In the genomic region with DNA sequence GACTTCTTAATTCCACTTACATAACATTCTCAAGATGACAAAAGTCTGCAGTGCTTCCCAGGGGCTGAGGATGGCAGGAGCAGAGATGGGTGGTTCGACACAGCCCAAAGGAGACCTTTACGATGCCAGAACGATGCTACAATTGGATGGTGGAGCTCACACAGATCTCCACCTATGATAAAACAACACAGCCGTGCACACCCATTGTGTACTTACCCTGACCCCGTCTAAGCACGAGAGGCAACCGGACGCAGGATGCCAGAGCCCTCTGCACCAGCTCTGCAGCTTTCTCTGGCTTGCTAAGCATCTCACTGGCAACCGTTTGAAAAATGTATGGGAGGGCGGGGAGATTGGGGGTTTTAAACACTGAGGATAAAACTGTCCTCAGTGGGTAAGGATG, we compare ENCODE assay signal across 24 mouse cellular contexts. TPM values are rescaled to one million over a fixed set of nuclear protein-coding genes. Genes with fewer than 3 reads are reported as not detected.
A peak's percentile ranks its signal among the peaks of the same experiment; 100 is the strongest.
DNase-seq lines count a peak whose midpoint lies in the region; ATAC-seq and TF ChIP-seq lines count a peak whose summit lies in the region.
"Had no signal": no experiment of that assay in that cellular context is flagged by ENCODE, and none has a peak within 500 bp of the region (broad histone marks: within the 10 kb centered on the region; RNA-seq: fewer than 3 reads in every experiment).

No protein-coding gene starts in this region.

- no peaks in the 10 kb centered on the region for H3K36me3 ChIP-seq in macrophage (ENCODE audit: inconsistent target)
- no peaks in the 10 kb centered on the region for H3K36me3 ChIP-seq in midbrain, embryonic 16.5 days (ENCODE audit: control insufficient read depth, insufficient read depth, low read length)
- H3K36me3 ChIP-seq: embryonic facial prominence, embryonic 12.5 days; embryonic facial prominence, embryonic 15.5 days; forebrain, embryonic 15.5 days; G1E; heart, embryonic 10.5 days; hindbrain, embryonic 12.5 days; hindbrain, embryonic 15.5 days had no signal

- peak overlapping the region; percentile 66 for H3K27ac ChIP-seq in cortical plate, adult 2 months (ENCODE audit: insufficient read depth, low read length)
- H3K27ac ChIP-seq in macrophage = peak overlapping the region; percentile 61
- H3K27ac ChIP-seq in midbrain, embryonic 16.5 days (ENCODE audit: low read length) = no peak overlapping the region
- H3K27ac ChIP-seq: embryonic facial prominence, embryonic 12.5 days; embryonic facial prominence, embryonic 15.5 days; forebrain, embryonic 15.5 days; heart, adult 2 months; heart, embryonic 10.5 days; hindbrain, embryonic 12.5 days; hindbrain, embryonic 15.5 days had no signal

- no peak overlapping the region for H3K9ac ChIP-seq in midbrain, embryonic 16.5 days (ENCODE audit: low read depth, low read length)
- H3K9ac ChIP-seq: embryonic facial prominence, embryonic 12.5 days; embryonic facial prominence, embryonic 15.5 days; forebrain, embryonic 15.5 days; hindbrain, embryonic 12.5 days; hindbrain, embryonic 15.5 days had no signal

- WGBS in macrophage (ENCODE audit: missing documents) = 97% methylated on average over 10 of the region's 10 CpGs
- 82% methylated on average over 10 of the region's 10 CpGs for whole genome bisulfite sequencing in midbrain, embryonic 16.5 days

- H3K4me1 ChIP-seq in cortical plate, adult 2 months (ENCODE audit: control insufficient read depth, insufficient read depth, low read length) = peaks cover 11% of the 10 kb centered on the region
- no peaks in the 10 kb centered on the region for H3K4me1 ChIP-seq in midbrain, embryonic 16.5 days (ENCODE audit: control insufficient read depth, insufficient read depth, low read length)
- H3K4me1 ChIP-seq: embryonic facial prominence, embryonic 12.5 days; forebrain, embryonic 15.5 days; hindbrain, embryonic 12.5 days had no signal

- TF ChIP-seq POLR2A in cortical plate, adult 2 months (IDR thresholded peaks at IDR 0.05; ENCODE audit: extremely low read depth, insufficient read depth, low read length) = no peak

- peak; percentile 61 for ATAC-seq in CD4-positive, CD25-positive, alpha-beta regulatory T cell, adult 4 months
- ATAC-seq in midbrain, embryonic 16.5 days = no peak
- ATAC-seq: forebrain, embryonic 15.5 days; intestine, embryonic 16.5 days; Patski had no signal

- no peak overlapping the region for H3K4me2 ChIP-seq in midbrain, embryonic 16.5 days (ENCODE audit: low read length)
- H3K4me2 ChIP-seq: embryonic facial prominence, embryonic 12.5 days; embryonic facial prominence, embryonic 15.5 days; forebrain, embryonic 15.5 days; hindbrain, embryonic 12.5 days; hindbrain, embryonic 15.5 days had no signal

- no peaks in the 10 kb centered on the region for H3K9me3 ChIP-seq in midbrain, embryonic 16.5 days (replicated peaks; ENCODE audit: control insufficient read depth, low read length, poor library complexity, severe bottlenecking)
- H3K9me3 ChIP-seq: embryonic facial prominence, embryonic 12.5 days; embryonic facial prominence, embryonic 15.5 days; forebrain, embryonic 15.5 days; G1E; heart, embryonic 10.5 days; hindbrain, embryonic 15.5 days had no signal

- no peak for TF ChIP-seq CTCF in cortical plate, adult 2 months (IDR thresholded peaks at IDR 0.05; ENCODE audit: extremely low read depth, insufficient read depth, low read length)

- H3K79me2 ChIP-seq in macrophage (ENCODE audit: inconsistent target) = no peaks in the 10 kb centered on the region

- H3K4me3 ChIP-seq in cortical plate, adult 2 months (ENCODE audit: insufficient read depth, low read length) = no peak overlapping the region
- H3K4me3 ChIP-seq in macrophage (ENCODE audit: inconsistent target) = no peak overlapping the region
- no peak overlapping the region for H3K4me3 ChIP-seq in midbrain, embryonic 16.5 days (ENCODE audit: low read depth, low read length)
- H3K4me3 ChIP-seq: embryonic facial prominence, embryonic 12.5 days; embryonic facial prominence, embryonic 15.5 days; forebrain, embryonic 15.5 days; heart, adult 2 months; heart, embryonic 10.5 days; hindbrain, embryonic 12.5 days; hindbrain, embryonic 15.5 days had no signal

- DNase-seq in CD4-positive, CD25-positive, alpha-beta regulatory T cell, adult 2 months (ENCODE audit: low read depth, low spot score) = peak; percentile 63
- DNase-seq in thymus, postnatal 0 days (ENCODE audit: low spot score) = no peak
- no peak for DNase-seq in adrenal gland, adult 18-20 months (ENCODE audit: low spot score in 2 of 2)
- DNase-seq: adrenal gland, adult 8-10 months; adrenal gland, postnatal 25 days; cerebellum, adult 18-20 months; cerebellum, adult 9-10 months; cerebellum, postnatal 14 days; gastrocnemius, postnatal 25 days; heart, adult 2 months had no signal

- H3K27me3 ChIP-seq in midbrain, embryonic 16.5 days (ENCODE audit: control insufficient read depth, insufficient read depth, low read depth, low read length) = no peaks in the 10 kb centered on the region
- H3K27me3 ChIP-seq: CH12.LX; embryonic facial prominence, embryonic 12.5 days; embryonic facial prominence, embryonic 15.5 days; forebrain, embryonic 15.5 days; hindbrain, embryonic 12.5 days; hindbrain, embryonic 15.5 days; Patski had no signal

RNA-seq across cellular contexts. Expression of a gene that starts 8.6 kb away (rescaled TPM):
- 1 to 10 TPM; 6.2 to 6.4 TPM for polyA plus RNA-seq in CD4-positive, CD25-positive, alpha-beta regulatory T cell, adult 4 months (2017; shearing (Covaris generic))
- polyA plus RNA-seq in cortical plate, adult 2 months (2012; rRNA removed) = 2.2 and 3.0 TPM in 2 replicates
- 10 to 100 TPM in 16 of 26 experiments, 1 to 10 TPM in 9, under 1 TPM in 1; 0.96 to 24.1 (median 11.8) TPM for total RNA-seq in macrophage (2018; cell fraction: chromatin; rRNA removed)
- under 1 TPM; 0.11 to 0.80 (median 0.37) TPM for total RNA-seq in macrophage (2018; cell fraction: cytosol; rRNA removed)
- total RNA-seq in macrophage (2018; cell fraction: nucleus; rRNA removed) = 10 to 100 TPM in 1 of 26 experiments, 1 to 10 TPM in 24, under 1 TPM in 1; 0.35 to 12.0 (median 4.4) TPM
- polyA plus RNA-seq in macrophage (2018) = 0.50 to 0.83 TPM (median 0.62 TPM) in 3 replicates
- polyA plus RNA-seq in thymus, postnatal 0 days (2015; fragmentation: Nextera tagmentation; extraction: Ambion mirVana) = 1.2 and 1.8 TPM in 2 replicates
- 1 to 10 TPM; 1.3 to 2.4 TPM for total RNA-seq in adrenal gland, adult 18-20 months (2021)
- 1.7 and 1.9 TPM in 2 replicates for polyA plus RNA-seq in midbrain, embryonic 16.5 days (2015; fragmentation: Nextera tagmentation; extraction: Ambion mirVana)
- polyA plus RNA-seq: G1E had no signal

RNA-seq across cellular contexts. Expression of a gene that starts 41.0 kb away (rescaled TPM):
- polyA plus RNA-seq in CD4-positive, CD25-positive, alpha-beta regulatory T cell, adult 4 months (2017; shearing (Covaris generic)) = 10 to 100 TPM; 38.7 to 57.0 TPM
- 53.3 and 61.4 TPM in 2 replicates for polyA plus RNA-seq in cortical plate, adult 2 months (2012; rRNA removed)
- total RNA-seq in macrophage (2018; cell fraction: chromatin; rRNA removed) = 100 to 1,000 TPM in 20 of 26 experiments, 10 to 100 TPM in 6; 34.5 to 425 (median 135) TPM
- total RNA-seq in macrophage (2018; cell fraction: cytosol; rRNA removed) = 10 to 100 TPM; 22.3 to 84.2 (median 40.3) TPM
- 100 to 1,000 TPM in 9 of 26 experiments, 10 to 100 TPM in 17; 36.1 to 233 (median 76.6) TPM for total RNA-seq in macrophage (2018; cell fraction: nucleus; rRNA removed)
- polyA plus RNA-seq in macrophage (2018) = 33.2 to 62.9 TPM (median 58.3 TPM) in 3 replicates
- polyA plus RNA-seq in thymus, postnatal 0 days (2015; fragmentation: Nextera tagmentation; extraction: Ambion mirVana) = 73.7 and 80.7 TPM in 2 replicates
- total RNA-seq in adrenal gland, adult 18-20 months (2021) = 10 to 100 TPM; 54.6 to 74.6 TPM
- polyA plus RNA-seq in midbrain, embryonic 16.5 days (2015; fragmentation: Nextera tagmentation; extraction: Ambion mirVana) = 43.7 and 49.0 TPM in 2 replicates

RNA-seq across cellular contexts. Expression of a gene that starts 56.4 kb away (rescaled TPM):
- 10 to 100 TPM; 20.4 to 21.8 TPM for polyA plus RNA-seq in CD4-positive, CD25-positive, alpha-beta regulatory T cell, adult 4 months (2017; shearing (Covaris generic))
- 76.2 and 79.2 TPM in 2 replicates for polyA plus RNA-seq in cortical plate, adult 2 months (2012; rRNA removed)
- total RNA-seq in macrophage (2018; cell fraction: chromatin; rRNA removed) = 100 to 1,000 TPM in 23 of 26 experiments, 10 to 100 TPM in 3; 85.9 to 320 (median 236) TPM
- 10 to 100 TPM in 25 of 26 experiments, 1 to 10 TPM in 1; 8.6 to 27.9 (median 18.3) TPM for total RNA-seq in macrophage (2018; cell fraction: cytosol; rRNA removed)
- total RNA-seq in macrophage (2018; cell fraction: nucleus; rRNA removed) = 100 to 1,000 TPM in 11 of 26 experiments, 10 to 100 TPM in 15; 33.0 to 174 (median 85.8) TPM
- 11.7 to 21.9 TPM (median 21.3 TPM) in 3 replicates for polyA plus RNA-seq in macrophage (2018)
- 25.7 and 27.2 TPM in 2 replicates for polyA plus RNA-seq in thymus, postnatal 0 days (2015; fragmentation: Nextera tagmentation; extraction: Ambion mirVana)
- total RNA-seq in adrenal gland, adult 18-20 months (2021) = 10 to 100 TPM; 35.8 to 36.8 TPM
- 79.9 and 88.5 TPM in 2 replicates for polyA plus RNA-seq in midbrain, embryonic 16.5 days (2015; fragmentation: Nextera tagmentation; extraction: Ambion mirVana)
